Mouse (Mus musculus): ENCODE data around the gene Polr3gl.

The Polr3gl gene

DNA sequence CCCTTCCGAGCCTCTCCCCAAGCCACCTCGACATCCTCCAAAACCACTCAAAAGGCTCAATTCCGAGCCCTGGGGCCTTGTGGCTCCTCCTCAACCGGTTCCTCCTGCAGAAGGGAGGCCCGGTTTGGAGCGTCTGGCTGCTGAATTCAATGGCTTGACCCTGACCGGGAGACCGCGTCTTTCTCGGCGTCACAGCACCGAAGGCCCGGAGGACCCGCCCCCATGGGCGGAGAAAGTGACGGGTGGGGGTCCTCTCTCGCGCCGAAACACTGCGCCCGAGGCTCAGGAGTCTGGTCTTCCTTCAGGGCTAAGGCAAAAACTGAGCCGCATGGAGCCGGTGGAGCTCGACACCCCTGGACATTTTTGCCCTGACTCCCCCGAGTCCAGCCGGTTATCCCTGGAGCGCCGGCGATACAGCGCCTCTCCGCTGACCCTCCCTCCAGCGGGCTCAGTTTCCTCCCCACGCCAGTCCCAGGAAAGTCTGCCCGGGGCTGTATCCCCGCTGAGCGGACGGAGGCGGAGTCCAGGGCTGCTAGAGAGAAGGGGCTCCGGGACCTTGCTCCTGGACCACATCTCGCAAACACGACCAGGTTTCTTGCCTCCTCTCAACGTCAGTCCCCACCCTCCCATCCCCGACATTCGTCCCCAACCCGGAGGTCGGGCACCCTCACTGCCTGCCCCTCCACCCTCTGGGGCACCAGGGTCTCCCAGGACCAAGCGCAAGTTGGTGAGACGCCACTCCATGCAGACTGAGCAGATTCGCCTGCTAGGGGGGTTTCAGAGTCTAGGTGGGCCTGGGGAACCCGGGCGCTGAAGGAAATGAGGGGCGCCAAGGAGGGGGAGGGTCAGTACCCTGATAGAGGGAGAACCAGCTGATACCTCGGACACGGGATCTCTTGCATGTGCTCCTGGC lies 4.4 kb upstream of the Polr3gl start:
- no peak for DNase-seq (ENCODE audit: low read depth, low spot score)

GRCm38 (mm10) chr3:96597435-96597891 lies 3.5 kb upstream of the Polr3gl start:
- peak; percentile 40 for DNase-seq (ENCODE audit: low read depth, low spot score)

- peak; percentile 27 for DNase-seq (ENCODE audit: low read depth, low spot score)
These were observed 2.9 kb upstream of the Polr3gl start for GRCm38 (mm10) chr3:96596855-96597254.

GRCm38 (mm10) chr3:96596228-96596707 lies 2.3 kb upstream of the Polr3gl start, which contains the start of gene Ankrd34a:
Ankrd34a (plus strand) TSS chr3:96596636.
- peak; percentile 34 for DNase-seq (ENCODE audit: low read depth, low spot score)

DNA sequence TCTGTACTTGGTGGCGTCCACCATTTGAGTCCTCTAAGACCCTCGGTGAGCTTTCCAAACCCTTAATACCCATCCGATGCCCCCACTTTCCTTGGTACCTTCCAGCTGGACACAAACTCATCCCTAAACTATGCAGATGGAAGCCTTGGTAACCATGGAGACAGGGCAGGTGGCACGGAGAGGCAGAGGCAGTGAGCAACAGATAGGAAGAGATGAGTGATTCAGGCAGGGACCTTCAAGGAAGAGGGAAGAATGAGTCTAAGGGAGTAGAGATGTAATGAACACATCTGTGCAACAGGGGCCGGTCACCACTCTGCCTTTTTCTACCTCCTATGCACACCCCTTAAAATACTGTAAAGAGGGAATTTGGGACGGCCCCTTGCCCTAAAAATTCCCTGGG lies 1.7 kb upstream of the Polr3gl start:
- peak; percentile 52 for DNase-seq (ENCODE audit: low read depth, low spot score)

DNA sequence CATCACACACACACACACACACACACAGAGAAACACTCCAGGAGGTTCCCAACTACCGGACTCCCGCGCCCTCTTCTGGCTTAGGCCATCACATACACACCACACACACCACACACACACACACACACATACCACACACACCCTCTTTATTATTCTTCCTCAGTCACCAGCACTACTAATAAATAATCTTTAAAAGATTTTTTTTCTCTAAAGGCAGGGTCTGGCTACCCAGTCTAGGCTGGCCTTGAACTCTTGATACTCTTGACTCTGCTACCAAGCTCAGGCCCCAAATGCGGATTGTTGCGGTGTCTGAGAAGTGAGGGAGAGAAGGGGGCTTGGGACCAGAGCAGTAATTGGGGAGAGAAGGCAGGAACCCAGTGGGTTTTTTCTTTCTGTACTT lies 870 bp upstream of the Polr3gl start:
- DNase-seq (ENCODE audit: low read depth, low spot score), result no peak

GRCm38 (mm10) chr3:96593374-96593773 lies 607 bp downstream of the Polr3gl start:
- DNase-seq (ENCODE audit: low read depth, low spot score), result peak; percentile 58

DNA sequence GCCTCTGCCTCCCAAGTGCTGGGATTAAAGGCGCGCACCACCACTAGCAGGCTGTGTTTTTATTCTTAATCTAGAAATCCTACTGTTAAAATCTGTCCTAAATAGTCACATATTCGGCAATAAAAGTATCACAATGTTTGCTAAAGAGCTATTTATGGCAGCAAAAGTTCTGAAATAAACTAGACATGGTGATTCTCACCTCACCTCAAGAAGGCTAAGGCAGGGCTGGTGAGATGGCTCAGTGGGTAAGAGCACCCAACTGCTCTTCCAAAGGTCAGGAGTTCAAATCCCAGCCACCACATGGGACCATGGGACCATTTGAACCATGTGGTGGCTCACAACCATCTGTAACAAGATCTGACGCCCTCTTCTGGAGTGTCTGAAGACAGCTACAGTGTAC lies 3.3 kb downstream of the Polr3gl start:
- no peak for DNase-seq (ENCODE audit: low read depth, low spot score)

DNA sequence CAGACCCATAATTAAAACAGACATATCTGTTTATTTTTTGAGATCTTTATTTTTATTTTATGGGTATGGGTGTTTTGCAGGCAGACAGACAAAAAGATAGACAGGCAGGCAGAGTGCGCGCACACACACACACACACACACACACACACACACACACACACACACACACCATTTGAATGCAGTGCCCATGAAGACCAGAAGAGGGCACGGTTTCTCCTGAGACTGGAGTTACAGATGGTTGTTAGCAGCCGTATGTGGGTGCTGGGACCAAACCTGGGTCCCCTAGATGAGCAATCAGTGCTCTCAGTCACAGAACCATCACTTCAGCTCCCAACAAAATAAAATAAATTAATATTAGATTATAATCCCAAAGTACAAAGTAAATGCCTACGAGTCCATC lies 10.6 kb downstream of the Polr3gl start:
- DNase-seq (ENCODE audit: low read depth, low spot score), result no peak

DNA sequence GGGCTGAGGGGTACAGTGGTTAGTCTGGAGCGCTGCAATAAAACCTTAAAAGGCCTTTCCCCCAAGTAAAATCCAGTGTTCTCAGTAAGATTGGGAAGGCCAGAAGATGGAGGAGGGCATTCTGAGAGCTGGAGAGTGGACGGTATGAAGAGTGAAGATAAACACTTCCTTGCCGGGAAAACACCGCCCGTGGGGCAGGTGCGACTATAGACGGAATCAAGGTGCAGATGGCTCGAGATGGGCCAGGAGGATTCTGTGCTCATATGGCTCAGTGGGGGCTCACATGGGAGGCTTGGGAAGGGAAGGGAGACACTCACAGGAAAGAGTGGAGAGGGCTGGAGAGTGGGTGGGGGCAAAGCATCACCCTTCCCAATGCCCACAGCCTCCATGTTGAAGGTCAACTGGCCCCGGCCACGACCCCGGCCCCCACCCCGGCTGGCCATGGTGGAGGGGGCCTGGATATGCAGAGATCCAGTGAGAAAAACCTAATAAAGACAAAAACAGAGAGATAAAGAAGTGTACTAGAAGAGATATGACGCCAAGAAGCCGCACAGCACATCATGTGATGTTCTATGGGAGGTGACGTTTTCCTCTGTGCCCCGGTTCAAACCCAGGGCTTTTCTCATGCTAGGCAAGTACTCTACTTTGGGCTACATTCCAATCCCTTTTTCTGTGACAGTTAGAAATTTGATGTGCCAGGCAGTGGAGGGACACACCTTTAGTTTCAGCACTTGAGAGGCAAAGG lies 12.0 kb downstream of the Polr3gl start:
- no peak for DNase-seq (ENCODE audit: low read depth, low spot score)

DNA sequence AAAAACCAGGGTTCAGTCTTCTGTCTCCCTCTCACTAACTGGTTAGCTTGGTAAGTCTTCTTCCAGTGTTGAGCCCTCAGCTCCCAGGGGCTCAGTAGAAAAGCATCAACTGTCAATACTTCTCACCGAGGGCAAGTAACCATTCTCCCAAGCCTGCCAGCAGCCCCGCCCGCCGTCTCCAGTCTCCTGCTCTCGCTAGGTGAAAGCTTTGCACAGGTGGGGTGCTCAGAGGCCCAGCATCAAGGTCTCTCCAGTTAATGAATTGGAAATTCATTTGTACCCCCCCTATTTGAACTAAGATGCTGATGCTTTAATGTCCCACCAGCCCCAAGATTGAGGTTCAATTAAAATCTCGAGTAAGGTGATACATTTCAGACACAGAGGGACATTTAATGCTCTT lies 12.8 kb downstream of the Polr3gl start:
- DNase-seq (ENCODE audit: low read depth, low spot score), result no peak

GRCm38 (mm10) chr3:96579885-96580454 lies 14.0 kb downstream of the Polr3gl start:
- DNase-seq (ENCODE audit: low read depth, low spot score), result peak; percentile 96

DNA sequence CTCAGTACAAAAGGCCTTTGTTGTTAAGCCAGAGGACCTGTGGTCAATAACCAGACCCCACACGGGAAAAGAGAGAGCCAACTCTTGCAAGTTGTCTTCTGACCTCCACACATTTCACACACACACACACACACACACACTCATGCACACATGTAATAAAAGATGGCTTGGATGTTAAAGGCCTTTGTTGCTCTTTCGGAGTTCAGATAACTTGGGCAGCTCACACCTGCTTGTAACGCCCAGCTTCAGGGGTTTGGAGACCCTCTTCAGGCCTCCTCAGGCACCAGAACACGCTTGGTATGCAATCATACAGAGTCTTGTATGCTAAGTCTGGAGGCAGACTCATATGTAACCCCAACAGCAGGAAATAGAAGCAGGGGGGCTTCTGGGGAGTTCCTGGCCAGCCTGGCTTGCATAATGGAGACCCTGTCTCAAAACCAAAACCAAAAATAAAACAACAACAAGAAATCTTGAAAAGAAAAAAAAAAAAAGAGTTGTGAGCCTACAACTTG lies 14.7 kb downstream of the Polr3gl start:
- no peak for DNase-seq (ENCODE audit: low read depth, low spot score)

DNA sequence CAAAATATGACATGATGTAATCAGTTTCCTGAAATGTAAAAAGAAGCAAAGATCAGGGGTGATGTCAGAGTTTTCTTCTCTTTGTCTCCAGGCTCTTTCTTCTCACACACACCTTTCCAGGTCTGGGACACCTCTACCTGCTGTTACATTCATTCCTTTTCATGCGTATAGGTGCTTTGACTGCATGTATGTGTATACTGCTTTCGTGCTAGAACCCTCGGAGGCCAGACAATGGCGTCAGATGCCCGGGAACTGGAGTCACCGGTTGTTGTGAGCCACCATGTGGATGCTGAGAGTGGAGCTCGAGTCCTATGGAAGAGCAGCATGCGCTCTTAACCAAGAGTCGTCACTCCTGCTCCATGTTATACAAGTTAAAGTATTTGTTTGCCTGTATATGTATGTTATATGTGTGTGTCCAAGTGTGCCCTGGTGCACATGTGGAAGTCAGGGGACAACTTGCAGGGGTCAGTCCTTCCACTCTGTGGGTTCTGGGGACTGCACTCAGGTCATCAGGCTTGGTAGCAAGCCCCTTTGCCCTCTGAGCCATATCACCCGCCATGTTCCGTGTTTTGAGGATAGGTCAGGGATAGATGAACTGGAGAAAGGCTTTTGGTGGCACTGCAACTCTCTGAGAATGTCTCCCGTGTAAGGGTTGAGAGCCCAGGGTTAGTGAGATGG lies 15.3 kb downstream of the Polr3gl start:
- DNase-seq (ENCODE audit: low read depth, low spot score), result no peak

- DNase-seq (ENCODE audit: low read depth, low spot score), result peak; percentile 46
These were observed 16.4 kb downstream of the Polr3gl start for GRCm38 (mm10) chr3:96577566-96577965.

- DNase-seq (ENCODE audit: low read depth, low spot score), result peak; percentile 99
These were observed 17.1 kb downstream of the Polr3gl start, which contains the start of gene Gm16253 for GRCm38 (mm10) chr3:96576690-96577541. Gm16253 (plus strand) TSS chr3:96576984.

DNA sequence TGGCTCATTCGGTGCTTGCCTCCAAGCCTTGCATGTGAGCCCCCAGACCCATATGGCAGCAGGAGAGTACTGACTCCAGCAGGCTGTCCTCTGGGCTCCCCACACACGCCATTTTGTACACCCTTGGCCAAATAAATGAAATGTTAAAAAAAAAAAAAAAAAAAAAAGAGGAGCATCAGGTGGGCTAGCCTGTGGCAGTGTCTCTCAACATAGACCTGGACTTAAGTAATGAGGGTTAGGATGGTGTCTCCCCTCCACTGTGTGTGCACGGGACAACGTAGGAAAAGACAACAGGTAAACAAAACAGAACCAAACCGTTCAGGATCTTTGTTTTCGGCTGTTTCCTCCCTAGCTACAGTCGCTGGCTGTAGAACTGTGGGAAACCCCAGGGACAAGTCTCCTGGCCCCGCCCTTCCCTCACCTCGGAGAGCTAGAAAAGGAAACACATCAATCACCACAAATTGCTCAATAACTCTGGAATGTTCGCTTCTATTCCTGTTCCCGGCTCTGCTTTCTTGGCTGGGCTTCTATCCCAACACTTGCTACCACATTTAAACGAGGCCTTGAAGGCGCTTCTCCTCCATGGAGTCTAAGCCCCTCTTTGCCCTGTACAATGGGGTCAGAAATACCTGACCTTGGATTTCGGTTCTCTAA lies 17.8 kb downstream of the Polr3gl start:
- DNase-seq (ENCODE audit: low read depth, low spot score), result peak; percentile 96

DNA sequence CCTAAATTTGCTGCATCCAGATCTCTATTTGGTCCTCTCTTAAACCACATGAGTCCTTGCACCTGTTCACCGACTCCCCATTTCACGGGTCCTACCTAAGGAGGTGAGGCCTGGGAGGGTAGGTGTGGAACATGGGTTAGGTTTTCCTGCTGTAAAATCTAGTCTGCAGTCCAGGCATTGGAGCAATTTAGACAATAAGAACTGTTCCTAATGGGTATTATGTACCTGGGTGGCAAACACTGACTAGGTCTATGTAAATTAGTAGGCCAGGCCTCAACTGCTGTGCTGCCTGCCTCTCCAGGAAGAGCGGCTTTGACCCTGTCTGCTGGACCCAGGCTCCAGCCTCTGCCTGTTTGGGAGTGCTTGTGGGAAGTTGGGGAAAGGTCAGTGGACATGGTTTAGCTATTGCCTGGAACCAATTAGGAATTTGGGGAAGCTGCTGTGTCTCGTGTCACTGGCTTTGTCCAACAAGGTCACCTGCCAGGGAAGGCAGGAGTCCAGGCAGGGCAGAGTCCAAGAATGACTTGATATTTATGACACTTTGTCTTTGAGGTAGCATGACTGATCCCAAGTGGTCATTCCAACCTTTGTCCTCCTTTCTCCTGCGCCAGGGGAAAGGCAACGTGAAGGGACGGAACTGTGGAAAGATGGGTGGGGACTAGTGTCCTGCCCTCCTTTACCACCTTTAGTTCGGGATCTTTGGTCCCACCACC lies 18.6 kb downstream of the Polr3gl start:
- peak; percentile 52 for DNase-seq (ENCODE audit: low read depth, low spot score)
